Mouse (Mus musculus) testis, postnatal 14 days (tissue): Measurements from ENCODE around the gene Ptgdr2.

ENCODE experiments used
- DNase-seq: peaks from one replicate; pipeline ENCODE4 v3.0.0; 2021; ENCODE audit warnings: low spot score

Gene Ptgdr2

DNA sequence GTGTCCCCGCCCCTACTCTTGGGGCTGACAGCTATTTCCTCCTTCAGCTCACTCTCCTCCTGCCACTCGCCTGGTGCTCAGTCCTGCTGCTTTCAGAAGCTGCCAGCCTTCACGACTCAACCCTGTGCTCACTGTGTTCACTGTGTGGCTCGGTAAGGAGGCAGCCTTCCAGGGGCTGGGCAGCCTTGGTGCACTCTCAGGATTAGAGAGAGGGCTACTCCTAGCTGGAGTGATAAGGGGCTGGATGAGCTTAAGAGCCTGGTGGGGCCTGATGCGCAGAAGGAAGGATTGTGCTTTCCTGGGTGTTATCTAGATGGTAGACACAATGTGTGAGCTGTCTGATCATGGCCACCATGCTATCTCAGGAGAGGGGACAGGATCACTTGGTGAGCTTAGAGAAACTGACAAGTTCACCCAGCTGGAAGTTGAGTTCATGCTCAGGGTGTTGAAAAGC, at the start of gene Ptgdr2:
Gene Ptgdr2 (plus strand): TSS at position 51 of the 454 bp plus-strand sequence.
- no peak for DNase-seq

DNA sequence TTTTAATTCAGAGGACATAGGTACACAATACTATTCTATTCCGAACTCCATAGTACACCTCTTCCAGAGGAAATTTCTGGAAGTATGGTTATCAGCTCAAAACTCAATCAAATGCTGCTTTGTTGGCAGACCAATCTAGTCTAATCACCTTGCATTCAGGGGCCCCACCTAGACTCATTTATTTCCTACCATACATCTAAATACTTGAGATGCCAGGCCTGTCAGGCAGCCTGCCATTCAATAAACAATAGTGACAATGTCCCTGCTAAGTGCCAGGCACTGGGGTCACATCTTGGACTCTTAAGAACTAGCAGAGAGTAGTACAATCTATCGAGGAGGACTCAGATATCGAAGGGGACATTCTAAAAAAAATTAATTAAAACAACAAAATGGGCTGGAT, 44.8 kb upstream of the Ptgdr2 start:
- no peak for DNase-seq

DNA sequence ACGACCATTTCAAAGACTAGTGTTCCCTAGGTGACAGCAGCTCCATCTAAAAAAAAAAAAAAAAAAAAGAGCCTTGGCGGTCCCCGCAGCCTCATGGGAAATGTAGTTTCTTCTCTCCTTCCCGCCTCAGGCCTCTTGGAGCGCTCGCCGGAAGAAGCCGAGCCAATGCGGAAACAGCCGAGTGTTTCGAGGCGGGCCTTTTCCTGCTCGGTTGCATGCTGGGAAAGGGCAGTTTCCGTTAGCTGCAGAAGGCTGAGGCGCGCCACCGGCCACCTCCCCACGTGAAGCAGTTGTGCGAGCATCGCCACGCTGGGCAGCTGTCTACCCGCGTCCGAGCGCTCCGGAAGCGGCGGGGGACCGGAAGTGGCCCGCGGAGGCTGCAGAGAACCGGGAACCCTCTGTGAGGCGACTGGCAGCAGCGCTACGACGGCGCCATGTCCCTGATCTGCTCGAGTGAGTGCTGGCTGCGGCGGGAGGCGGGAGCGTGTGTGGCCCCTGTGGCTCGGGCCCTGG, 41.9 kb upstream of the Ptgdr2 start, which contains the start of gene Prpf19:
Gene Prpf19 (plus strand): TSS at position 216 of the 513 bp plus-strand sequence.
- DNase-seq, result peak; percentile 97

DNA sequence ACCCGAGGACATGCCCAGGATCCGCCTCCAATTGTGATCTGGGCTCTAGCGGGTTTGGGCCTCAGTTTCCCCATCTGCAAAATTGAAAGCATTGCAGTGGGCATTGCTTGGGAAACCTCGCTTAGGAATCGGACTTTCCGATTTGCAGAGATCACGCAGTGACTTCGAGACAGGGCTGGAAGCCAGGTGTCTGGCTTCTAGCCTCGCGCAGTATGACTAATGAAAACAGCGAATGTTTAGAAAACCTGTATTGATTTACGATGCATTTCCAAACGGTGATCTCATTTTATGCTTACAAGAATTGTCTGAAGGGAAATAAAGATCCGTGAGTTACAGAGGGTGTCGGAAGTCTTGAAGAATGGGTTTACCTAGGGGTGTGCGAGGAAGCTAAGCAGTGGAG, 41.3 kb upstream of the Ptgdr2 start:
- DNase-seq, result no peak

DNA sequence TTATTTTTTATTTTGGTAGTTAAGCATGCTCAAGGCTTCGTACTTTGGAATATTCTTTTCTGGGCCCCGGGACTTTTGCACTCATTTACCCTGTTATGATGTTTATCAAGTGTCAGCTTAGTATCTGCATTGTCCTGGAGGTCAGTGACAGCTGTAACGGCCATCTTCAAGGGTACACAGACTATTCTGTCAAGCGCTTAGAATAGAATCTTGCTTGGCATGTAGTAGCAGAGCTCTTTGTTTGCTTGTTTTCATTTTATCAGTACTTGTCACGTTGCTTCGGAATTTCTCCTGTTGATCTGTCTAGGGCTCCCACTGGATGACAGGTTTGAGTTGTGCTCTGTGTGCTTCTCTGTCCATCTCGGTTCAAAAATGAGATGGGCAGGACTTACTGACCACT, 40.1 kb upstream of the Ptgdr2 start:
- DNase-seq, result no peak

DNA sequence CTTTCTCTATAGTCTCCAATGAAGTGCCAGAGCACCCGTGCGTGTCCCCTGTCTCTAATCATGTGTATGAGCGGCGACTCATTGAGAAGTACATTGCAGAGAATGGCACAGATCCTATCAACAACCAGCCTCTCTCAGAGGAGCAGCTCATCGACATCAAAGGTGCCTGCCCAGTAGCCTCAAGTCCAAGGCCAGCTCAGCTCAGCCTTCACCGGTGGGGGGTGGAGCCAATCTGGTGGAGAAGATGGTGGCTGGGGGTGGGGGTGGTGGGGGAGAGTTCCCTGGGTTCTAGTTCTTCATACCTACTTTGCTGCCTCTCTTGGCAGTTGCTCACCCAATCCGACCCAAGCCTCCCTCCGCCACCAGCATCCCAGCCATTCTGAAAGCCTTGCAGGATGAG, 39.5 kb upstream of the Ptgdr2 start:
- no peak for DNase-seq

DNA sequence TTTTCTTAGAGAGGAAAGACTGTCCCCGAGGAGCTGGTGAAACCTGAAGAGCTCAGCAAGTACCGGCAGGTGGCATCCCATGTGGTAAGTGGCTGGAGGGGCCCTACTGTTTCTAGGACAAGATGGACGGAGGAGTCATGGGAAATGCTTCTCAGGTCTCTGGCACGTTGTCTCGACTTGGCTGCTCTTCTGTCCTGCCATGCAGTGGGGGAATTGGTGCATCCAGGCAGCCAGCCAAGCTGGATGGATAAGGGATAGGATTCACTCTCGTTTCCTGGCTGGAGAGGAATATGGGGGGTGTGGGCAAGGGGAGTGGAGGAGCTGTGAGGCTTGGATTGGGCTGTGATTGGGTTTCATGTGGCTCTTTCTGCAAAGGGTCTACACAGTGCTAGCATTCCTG, 36.6 kb upstream of the Ptgdr2 start:
- DNase-seq, result no peak

DNA sequence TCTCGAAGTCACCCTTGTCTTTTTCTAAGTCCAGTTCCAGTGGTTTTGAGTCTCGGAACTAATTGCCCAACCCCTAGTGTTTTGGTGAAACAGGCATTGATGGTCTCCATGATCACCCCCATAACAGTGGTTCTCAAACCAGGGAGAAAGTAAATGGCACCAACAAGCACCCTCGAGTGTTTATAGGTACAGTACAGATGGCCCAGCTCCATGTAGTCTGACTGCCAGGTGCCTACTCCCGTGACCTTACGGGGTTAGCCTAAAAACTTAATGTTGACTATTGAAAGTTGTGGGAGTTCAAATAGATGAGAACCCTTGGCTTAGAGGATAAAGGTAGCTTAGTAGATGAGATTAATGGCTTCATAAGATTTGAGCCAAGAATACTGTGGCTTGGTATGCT, 35.9 kb upstream of the Ptgdr2 start:
- no peak for DNase-seq

DNA sequence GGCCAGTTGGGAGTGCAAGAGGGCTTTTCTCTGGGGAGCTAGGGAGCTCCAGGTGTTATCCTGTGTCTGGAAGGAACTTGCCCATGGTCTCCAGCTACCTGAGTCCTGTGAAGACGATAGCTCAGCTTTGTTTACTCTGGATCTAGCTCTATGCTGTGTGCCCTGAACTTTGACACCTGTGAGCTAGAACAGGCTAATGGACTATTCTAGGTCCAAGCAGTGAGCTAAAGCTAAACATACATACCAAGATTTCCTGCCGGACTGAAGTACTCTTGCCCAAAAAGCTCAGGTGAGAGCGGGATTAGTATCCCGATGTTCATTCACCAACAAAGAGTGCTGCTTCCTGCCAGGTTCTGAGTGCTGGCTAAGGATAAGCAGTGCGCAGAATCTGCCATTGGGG, 32.4 kb upstream of the Ptgdr2 start:
- no peak for DNase-seq

DNA sequence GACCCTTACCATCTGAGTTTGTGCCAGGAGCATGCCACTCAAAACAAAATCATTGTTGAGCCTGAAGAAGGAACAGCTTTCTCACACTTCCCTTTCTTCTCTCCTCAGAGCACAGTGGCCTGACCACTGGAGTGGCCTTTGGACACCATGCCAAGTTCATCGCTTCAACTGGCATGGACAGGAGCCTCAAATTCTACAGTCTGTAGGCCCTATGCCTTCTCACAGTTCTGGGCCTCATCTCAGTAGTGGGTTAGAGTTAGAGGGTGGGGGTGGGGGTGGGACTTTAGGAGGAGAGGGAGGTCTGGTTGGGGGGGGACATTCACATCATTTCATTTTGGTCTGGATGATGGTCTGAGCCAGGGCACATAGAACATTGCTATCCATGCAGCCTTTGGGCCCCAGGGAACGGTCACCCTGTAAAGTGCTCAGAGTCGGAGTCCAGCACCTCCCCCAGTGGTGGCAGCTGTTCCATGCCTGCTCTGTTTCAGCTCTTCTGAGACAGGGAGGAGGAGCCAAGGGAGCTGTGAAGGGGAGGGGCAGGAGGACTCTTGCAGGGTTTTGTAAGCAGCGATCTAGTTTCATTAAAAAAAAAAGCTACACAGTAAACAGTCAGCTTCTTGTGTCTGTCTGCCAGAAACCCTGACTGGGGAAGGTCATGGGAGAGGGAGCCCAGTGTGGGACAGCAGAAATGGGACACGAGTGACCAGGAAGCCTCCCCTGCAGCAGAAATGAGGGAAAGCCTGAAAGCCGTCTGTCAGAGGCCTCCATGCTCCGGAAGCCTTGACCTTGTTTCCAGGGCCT, 31.8 kb upstream of the Ptgdr2 start:
- DNase-seq, result peak; percentile 67

DNA sequence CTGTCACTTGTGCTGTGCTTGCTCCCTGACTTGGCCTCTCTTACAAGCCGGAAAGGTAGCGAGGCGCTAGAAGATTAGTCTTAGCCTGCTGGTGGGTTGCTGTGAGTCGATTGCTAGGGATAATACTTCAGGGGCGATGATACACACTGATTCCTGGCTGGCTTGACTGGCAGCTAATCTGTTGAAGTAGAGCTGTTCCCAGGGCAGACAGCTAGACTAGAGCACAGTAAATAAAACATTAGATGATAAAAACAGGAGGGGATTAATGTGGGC, 31.3 kb upstream of the Ptgdr2 start:
- DNase-seq, result no peak

DNA sequence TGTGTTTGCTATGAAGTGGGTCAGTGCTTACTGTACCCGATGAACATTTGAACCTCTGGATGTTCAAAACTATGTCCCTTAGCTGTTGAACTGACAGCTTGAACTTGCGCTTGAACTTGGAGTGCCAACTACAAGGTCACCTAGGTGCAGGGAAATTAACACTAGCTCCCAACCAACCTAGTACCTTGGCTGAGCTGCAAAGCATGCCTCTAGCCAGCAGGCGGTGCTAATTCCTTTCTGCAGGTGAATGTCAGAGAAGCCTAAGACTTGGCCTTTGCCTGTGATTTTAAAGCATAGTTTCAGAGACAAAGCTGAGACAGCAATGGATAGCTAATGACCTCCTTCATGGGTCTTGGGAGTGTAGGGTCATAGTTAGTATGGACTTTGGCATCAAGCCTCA, 29.1 kb upstream of the Ptgdr2 start:
- DNase-seq, result no peak

DNA sequence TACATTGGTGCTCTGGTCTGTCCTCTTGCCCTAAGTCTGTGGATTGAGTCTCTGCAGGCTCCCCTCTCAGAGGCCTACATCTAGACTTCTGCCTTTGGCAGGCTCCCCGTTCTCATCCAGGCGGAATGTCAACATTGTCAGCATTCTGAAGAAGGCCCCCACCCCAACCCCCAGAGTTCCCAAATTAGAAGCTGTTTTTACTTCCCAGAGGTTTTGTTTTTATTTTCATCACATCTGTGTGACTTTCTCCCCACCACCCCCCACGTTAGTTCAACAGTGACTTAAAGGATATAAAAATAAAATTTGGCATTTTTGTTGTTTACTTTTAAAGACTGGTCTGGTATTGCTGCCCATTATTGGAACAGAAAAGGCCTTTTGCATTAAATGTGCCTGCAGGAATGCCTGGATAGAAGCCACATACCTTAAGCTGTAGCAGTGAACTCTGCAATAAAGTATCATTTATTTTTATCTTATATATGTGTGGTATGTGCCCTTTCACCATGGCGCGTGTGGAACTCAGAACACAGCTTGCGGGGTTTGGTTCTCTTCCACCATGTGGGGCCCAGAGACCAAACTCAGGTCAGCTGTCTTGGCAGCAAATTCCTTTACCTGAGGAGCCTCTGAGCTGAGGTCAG, 27.8 kb upstream of the Ptgdr2 start:
- DNase-seq, result no peak

DNA sequence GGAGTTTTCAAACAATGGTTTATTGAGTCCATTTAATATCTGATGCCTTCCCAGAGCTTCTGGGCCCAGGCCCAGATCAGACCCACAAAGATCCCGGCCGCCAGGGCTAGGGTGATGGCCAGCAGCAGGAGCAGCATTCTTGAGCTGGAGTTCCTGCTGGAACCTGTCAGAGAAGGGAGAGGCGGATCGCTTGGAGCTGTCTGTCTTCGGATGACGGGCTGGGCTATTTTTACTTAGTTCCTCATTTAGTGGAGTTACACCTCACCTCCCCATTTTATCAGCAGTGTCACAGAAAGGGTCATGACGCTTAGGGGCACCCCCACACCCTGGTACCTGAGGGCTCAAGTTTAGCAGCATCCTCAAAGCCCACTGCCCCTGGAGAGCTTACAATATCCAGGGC, 22.7 kb upstream of the Ptgdr2 start:
- no peak for DNase-seq

DNA sequence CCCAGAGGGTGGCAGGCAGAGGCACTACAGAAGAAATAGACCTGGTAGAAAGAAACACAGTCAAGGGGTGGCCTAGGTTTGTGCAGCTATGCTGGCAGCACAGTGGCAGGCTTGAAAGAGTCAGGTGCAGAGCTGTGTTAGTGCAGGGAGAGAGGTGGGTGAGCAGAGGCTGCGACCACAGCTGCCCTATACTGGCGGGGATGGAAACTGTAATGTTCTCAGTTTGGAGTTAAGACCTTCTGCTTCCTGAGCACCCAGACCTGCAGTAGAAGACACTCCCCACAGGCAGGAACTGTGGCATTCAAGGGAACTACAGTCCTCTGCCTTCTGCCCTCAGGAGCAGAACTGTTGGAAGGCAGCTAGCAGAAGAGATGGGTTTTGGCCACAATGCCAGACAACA, 22.1 kb upstream of the Ptgdr2 start:
- DNase-seq, result no peak

DNA sequence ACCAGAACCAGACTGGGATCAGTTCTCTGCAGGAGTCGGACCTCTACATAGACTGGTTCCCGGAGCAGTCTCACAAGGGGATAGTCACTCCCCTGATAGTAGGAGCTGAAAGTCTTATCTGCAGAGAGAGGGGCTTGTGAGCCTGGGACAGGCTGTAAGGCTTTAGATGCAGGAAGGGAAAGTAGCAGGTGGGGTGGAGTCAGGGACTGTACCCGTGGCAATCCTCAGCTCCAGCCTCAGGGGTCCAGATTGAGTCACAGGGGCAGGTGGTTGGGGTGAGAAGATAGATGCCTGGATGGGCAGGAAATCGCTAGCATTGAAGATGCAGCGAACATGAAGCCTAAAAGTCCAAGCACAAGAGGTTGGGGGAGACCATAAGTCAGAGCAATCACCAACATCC, 20.5 kb upstream of the Ptgdr2 start:
- DNase-seq, result no peak

DNA sequence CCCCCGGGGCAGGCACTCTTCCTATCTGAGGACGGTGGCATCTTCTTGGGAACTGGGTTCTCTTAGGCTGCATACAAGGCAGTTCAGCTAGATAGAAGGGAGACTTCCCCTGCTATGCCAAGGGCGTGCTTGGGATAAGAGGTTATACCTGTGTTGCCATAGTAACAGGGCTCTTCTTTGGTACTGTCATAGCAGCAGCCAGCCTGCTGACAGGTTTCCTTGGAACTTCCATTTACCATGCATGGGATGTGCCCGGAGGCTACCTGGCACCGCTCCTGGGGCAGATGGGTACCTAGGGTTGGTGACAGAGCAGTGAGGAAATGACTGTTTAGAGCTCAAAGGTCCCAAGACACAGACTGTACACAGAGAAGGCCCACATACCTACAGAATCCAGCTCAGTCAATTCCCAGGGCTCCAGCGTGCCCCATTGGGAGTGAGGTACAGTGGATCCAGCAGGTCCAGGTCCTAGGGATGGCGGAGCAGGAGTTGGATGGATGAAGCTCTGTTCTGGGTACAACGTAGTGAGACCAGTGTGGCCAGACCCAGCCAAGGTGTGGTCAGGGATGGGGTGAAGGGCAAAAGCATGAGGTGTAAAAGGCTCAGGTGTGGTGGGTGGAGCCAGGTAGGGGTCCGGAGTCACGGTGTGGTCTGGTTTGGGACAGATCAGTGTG, 18.5 kb upstream of the Ptgdr2 start:
- DNase-seq, result no peak

DNA sequence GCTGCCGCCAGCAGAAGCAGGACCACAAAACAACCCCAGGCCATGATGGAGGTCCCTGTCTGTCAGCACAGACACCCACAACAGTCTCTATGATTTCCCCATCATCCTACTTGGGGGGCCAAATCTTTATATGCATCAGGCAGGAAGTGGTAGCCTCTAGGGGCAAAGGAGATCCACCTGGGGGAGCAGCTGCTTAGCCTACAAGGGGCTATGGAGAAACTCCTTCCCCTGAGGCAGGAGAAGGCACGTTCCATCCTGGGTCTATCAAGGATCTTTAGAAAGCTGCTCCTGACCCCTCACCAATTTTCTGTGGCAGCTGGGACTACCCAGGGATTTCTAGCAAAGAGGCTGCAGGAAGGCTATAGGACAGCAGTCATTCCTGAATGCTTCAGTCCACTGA, 16.4 kb upstream of the Ptgdr2 start, which contains the start of gene Zp1:
Gene Zp1 (minus strand): TSS at position 101 of the 400 bp plus-strand sequence.
- DNase-seq, result no peak

DNA sequence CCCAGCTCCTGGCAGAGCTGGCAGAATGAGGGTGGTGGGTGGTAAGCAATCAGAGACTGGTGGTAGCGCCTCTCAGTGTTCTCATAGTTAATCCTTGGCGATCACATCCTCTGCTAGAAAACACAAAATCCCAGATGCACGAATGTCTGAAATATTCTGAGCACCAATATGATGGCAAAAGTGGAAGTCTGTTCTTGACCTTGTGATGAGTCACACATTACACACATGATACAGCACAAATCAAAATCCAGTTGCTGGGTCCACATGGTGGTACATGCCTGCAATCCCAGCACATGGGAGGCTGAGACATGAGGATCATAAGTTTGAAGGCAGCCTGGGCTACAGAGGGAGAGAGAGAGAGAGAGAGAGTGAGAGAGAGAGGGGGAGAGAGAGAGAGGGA, 15.9 kb upstream of the Ptgdr2 start:
- no peak for DNase-seq

DNA sequence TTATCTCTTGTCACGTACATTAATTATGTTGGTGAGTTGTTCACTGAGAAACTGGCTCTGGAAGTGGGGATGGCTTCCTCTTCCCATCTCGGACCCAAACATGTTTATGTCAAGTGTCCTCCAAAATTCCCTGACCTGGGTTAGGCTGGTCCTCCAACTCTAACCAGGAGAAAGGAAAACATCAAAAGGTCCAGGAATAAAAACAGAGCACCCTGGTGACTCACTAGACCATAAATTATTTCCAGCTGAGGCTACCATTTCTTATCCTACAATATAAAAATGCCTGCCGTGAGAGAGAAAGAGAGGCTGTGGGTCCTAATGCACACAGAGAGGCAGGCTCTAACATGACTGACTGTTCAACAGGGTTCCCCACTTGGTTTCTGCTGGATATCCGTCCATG, 12.7 kb upstream of the Ptgdr2 start:
- no peak for DNase-seq

DNA sequence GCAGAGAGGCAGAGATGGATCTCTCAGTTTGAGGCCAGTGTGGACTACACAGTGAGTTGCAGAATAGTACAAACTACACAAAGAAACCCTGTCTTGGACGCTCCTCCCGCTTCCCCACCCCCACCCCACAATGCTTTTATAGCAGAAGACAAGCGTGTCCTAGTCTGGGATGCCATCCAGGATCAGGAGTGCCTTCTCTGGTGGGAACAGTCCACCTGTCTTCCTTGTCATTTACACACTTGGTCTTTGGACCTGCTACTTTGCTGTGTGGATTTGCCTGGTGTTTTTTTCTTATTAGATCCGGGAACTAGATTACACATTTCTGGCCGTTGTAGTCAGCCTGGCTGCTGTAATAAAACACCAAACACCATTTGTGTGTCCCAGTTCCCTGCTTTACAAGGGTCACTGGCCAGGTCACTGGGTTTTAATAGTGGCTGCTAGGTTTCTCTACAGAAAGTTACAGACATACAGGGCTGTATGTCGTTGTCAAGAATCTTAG, 10.8 kb upstream of the Ptgdr2 start:
- DNase-seq, result no peak

DNA sequence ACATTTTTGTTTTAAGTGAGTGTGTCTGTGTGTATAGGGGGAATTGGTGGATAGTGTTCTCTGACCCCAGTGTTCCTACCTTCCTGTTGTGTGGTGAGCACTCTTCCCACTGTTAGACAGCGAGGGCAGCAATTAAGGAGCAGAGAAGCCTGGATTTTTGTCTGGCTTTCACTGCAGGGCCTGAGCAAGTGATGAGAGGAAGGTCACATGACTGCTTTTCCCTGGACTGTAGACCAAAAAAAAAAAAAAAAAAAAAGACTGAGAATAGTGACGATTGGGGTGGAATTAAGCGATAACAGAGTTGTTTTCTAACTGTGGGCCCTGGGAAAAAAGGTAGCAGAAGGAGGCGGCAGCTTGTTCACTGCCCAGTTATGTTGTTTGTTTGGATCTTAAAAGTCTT, 10.3 kb upstream of the Ptgdr2 start:
- no peak for DNase-seq

DNA sequence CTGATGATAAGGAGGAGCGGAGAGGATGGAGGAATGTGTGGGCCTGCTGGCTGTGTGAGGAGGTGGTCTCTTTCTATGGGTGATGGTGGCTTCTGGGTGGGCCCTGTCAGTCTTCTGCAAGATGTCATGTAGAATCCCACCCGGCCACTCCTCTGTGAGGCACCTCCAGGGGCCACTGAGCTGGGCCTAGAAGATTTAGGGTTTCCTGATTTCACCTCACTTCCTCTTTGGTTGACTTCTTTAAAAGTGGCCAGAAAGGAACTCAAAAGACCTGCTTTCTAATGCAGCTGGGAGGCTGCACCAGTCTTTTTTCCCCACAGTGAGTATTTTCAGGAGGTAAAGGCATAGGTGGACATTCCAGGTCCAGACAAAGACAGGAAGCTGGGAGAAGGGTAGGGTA, 6.3 kb upstream of the Ptgdr2 start:
- no peak for DNase-seq
